Mouse (Mus musculus) bone marrow macrophage, adult 2 months (primary cell): ENCODE measurements around the gene Irf2.

Experiments used
- CTCF ChIP-seq: IDR thresholded peaks from 2 replicates; pipeline ENCODE4 v1.5.1; 2012; ENCODE audit warnings: low read depth, mild to moderate bottlenecking, low read length, moderate library complexity
- POLR2A ChIP-seq: IDR thresholded peaks from 2 replicates; pipeline ENCODE4 v1.6.1; 2012; ENCODE audit warnings: mild to moderate bottlenecking, low read depth, low read length, borderline replicate concordance

DNA sequence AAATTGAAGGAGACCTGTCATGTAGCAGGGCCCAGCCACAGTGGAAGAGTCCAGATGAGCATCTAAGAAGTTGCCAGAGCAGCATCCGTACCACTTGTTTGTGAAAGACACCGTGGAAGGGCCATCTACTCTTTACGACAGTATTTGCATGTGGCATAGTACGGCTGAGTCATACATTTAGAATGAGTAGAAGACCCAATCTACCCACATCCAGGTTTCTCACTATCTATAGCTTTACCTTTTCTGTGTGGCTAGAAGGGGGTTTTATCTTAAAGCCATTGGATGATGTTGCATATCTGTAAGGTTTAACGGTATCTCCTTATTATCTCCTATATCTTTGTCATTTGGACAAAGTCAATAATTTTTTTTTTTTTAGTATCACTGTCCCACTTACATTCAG, 59.7 kb downstream of the Irf2 start:
- no peak for TF ChIP-seq CTCF
- no peak for TF ChIP-seq POLR2A
